Mouse (Mus musculus) CD8-positive naive resting alpha-beta T cell, adult 2 months (primary cell): ENCODE results near the gene Bcl2.

Experiments used
- DNase-seq, 2 experiments: peaks; one replicate each; pipeline ENCODE4 v3.0.0; 2022; ENCODE audit warnings: low read depth in 2 of 2, low spot score in 2 of 2

Bcl2 gene

GRCm38 (mm10) chr1:106666140-106667088 lies 47.7 kb downstream of the Bcl2 start:
- no peak for DNase-seq

- DNase-seq = no peak
These were observed 49.1 kb downstream of the Bcl2 start for GRCm38 (mm10) chr1:106664978-106665377.

GRCm38 (mm10) chr1:106662486-106662885 lies 51.6 kb downstream of the Bcl2 start:
- DNase-seq = no peak

- no peak for DNase-seq
These were observed 55.7 kb downstream of the Bcl2 start for GRCm38 (mm10) chr1:106658293-106658847.

- no peak for DNase-seq
These were observed 57.8 kb downstream of the Bcl2 start for GRCm38 (mm10) chr1:106656207-106656738.

- no peak for DNase-seq
These were observed 59.8 kb downstream of the Bcl2 start for GRCm38 (mm10) chr1:106654254-106654653.

GRCm38 (mm10) chr1:106653441-106653860 lies 60.6 kb downstream of the Bcl2 start:
- no peak for DNase-seq

GRCm38 (mm10) chr1:106651211-106651610 lies 62.9 kb downstream of the Bcl2 start:
- DNase-seq = no peak

GRCm38 (mm10) chr1:106650427-106650826 lies 63.6 kb downstream of the Bcl2 start:
- no peak for DNase-seq

- peak; percentile 16 to 30 for DNase-seq
These were observed 66.7 kb downstream of the Bcl2 start for GRCm38 (mm10) chr1:106647336-106647735.

- DNase-seq = no peak
These were observed 69.5 kb downstream of the Bcl2 start for GRCm38 (mm10) chr1:106644566-106644965.

- DNase-seq = no peak
These were observed 70.5 kb downstream of the Bcl2 start for GRCm38 (mm10) chr1:106643527-106643926.

GRCm38 (mm10) chr1:106640577-106640976 lies 73.5 kb downstream of the Bcl2 start:
- no peak for DNase-seq

- DNase-seq = no peak
These were observed 76.4 kb downstream of the Bcl2 start for GRCm38 (mm10) chr1:106637705-106638104.

GRCm38 (mm10) chr1:106636714-106637113 lies 77.4 kb downstream of the Bcl2 start:
- no peak for DNase-seq

GRCm38 (mm10) chr1:106633207-106633606 lies 80.9 kb downstream of the Bcl2 start:
- DNase-seq = no peak

GRCm38 (mm10) chr1:106631869-106632463 lies 82.1 kb downstream of the Bcl2 start:
- no peak for DNase-seq

GRCm38 (mm10) chr1:106630973-106631372 lies 83.1 kb downstream of the Bcl2 start:
- DNase-seq = no peak

GRCm38 (mm10) chr1:106629931-106630682 lies 84.0 kb downstream of the Bcl2 start:
- no peak for DNase-seq

- no peak for DNase-seq
These were observed 84.6 kb downstream of the Bcl2 start for GRCm38 (mm10) chr1:106629470-106629830.
